Mouse (Mus musculus): ENCODE measurements around the gene Hist1h4b.
"Not testable (repeated sequence)": the region's sequence is repeated elsewhere in the genome, so short reads cannot be mapped to it uniquely, and the experiment has no call there.

The Hist1h4b gene

GRCm38 (mm10) chr13:23755000-23755399 lies 1.8 kb upstream of the Hist1h4b start:
- DNase-seq (ENCODE audit: low read depth in 2 of 2, low spot score in 2 of 2), result no peak

DNA sequence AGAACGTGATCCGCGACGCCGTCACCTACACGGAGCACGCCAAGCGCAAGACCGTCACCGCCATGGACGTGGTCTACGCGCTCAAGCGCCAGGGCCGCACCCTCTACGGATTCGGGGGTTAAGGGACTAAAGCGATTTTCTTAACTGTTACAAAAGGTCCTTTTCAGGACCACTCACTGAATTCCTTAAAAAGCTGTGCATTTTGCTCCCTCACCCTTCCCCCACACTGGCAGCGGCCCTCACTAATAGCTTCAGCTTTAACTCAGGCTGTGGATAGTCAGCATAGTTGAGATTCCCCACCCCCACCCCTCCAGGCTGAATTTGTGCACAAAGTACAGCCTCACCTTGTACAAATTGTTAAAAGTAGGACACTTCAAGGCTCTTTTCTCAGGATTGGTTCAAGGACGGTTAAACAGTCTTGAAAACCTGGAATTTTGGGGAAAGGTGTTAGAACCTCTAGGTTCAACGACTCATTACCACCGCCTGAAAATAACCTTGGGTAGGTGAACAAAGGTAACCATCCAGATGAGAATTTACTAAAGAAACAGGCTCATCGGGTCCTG lies 479 bp downstream of the Hist1h4b start:
- DNase-seq (ENCODE audit: low read depth in 2 of 2, low spot score in 2 of 2), result no peak

- no peak for DNase-seq (ENCODE audit: low read depth in 2 of 2, low spot score in 2 of 2)
Measured at GRCm38 (mm10) chr13:23757921-23758320, 1.1 kb downstream of the Hist1h4b start.

- DNase-seq (ENCODE audit: low read depth in 2 of 2, low spot score in 2 of 2), result no peak
Measured at GRCm38 (mm10) chr13:23759251-23759771, 2.5 kb downstream of the Hist1h4b start.

DNA sequence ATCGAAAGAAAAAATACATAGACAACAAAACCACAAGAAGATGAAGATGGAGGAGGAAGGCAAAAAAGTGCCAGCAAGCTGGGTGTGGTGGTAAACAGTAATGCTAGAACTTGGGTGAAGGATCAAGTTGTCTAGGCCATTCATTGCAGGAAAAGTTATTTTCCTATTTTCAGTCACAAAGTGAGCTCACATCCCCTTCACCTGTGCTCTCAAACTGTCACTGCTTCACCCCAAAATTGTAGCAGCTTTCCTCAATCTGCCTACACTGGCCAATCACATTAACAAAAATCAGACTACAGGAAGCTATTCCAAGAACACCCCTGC lies 3.1 kb downstream of the Hist1h4b start:
- no peak for DNase-seq (ENCODE audit: low read depth in 2 of 2, low spot score in 2 of 2)

- DNase-seq (ENCODE audit: low read depth in 2 of 2, low spot score in 2 of 2), result peak in 1 of 2 experiments; percentile 36
Measured at GRCm38 (mm10) chr13:23760240-23760971, 3.6 kb downstream of the Hist1h4b start.

DNA sequence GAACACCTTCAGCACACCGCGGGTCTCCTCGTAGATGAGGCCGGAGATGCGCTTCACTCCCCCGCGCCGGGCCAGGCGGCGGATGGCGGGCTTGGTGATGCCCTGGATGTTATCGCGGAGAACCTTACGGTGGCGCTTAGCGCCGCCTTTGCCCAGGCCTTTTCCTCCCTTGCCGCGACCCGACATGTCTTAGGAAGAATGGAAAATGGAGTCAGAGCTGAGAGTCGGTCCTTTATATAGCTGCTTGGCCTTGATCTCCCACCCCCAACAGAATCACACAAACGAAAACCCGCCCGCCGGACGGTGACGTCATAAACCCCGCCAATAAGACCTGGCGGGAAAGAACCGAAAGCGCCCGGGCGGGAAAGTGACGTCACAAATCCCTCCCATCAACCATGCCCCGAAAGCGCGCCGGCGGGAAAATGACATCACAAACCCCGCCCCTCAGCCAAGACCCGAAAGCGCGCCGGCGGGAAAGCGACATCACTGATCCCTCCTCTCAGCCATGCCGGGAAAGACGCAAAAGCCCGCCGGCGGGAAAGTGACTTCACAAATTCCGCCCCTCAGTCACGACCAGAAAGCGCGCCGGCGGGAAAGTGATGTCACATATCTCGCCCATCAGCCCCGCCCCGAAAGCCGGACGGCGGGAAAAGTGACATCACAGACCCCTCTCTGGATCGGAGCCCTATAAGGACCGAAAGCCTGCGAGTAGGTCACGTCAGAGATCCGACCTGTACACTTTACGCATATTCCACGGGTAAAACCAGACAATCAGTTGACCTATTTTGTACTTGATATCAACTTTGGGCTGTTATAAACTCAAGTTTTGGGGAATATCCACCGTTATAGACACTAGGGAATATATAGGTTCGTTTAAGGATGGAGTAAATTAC lies 4.4 kb downstream of the Hist1h4b start, which contains the start of gene Hist1h4a:
Gene Hist1h4a, minus strand, starts transcription at position 259 of the 893 bp plus-strand sequence.
- DNase-seq (ENCODE audit: low read depth in 2 of 2, low spot score in 2 of 2), result peak; percentile 97 to 99

- peak; percentile 52 for DNase-seq (ENCODE audit: low read depth in 2 of 2, low spot score in 2 of 2)
Measured at GRCm38 (mm10) chr13:23761871-23762821, 5.3 kb downstream of the Hist1h4b start, which contains the start of gene Hist1h3a. TSS of gene Hist1h3a (minus strand) at chr13:23762386.

DNA sequence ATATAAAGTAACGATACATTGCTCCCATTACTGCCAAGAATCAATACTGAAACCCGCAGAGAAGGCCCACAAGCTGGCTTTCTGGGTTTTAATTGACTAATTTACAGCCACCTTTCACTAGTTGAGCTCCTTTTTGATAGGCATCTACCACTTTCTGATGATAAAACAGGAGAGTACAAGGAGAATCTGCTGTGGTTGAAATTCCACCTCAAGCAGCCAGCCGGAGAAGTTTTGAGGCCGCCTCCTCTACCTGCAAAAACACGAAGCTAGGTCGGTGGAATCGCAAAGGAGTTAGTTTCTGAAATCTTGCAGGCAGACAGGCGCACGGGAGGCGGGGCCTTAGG lies 6.4 kb downstream of the Hist1h4b start:
- no peak for DNase-seq (ENCODE audit: low read depth in 2 of 2, low spot score in 2 of 2)

DNA sequence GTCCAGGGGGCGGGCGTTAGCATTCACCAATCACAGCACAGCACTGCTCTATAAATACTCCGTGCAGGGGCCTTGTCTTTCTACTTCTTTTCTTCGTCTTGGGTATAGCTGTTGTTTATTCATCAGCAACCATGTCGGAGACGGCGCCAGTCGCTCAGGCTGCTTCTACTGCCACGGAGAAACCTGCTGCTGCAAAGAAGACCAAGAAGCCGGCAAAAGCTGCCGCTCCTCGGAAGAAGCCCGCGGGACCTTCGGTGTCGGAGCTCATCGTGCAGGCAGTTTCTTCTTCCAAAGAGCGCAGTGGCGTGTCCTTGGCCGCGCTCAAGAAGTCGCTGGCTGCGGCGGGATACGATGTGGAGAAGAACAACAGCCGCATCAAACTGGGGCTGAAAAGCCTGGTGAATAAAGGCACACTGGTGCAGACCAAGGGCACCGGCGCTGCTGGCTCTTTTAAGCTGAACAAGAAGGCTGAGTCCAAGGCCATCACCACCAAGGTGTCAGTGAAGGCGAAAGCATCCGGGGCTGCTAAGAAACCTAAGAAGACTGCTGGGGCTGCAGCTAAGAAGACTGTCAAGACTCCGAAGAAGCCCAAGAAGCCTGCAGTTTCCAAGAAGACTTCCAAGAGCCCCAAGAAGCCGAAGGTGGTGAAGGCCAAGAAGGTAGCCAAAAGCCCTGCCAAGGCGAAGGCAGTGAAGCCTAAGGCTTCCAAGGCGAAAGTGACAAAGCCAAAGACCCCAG lies 6.9 kb downstream of the Hist1h4b start, which contains the start of gene Hist1h1a:
Gene Hist1h1a, plus strand, starts transcription at position 81 of the 738 bp plus-strand sequence.
- DNase-seq (ENCODE audit: low read depth in 2 of 2, low spot score in 2 of 2), result peak; percentile 67 to 76

GRCm38 (mm10) chr13:23764324-23765171 lies 7.7 kb downstream of the Hist1h4b start:
- DNase-seq (ENCODE audit: low read depth in 2 of 2, low spot score in 2 of 2), result no peak

DNA sequence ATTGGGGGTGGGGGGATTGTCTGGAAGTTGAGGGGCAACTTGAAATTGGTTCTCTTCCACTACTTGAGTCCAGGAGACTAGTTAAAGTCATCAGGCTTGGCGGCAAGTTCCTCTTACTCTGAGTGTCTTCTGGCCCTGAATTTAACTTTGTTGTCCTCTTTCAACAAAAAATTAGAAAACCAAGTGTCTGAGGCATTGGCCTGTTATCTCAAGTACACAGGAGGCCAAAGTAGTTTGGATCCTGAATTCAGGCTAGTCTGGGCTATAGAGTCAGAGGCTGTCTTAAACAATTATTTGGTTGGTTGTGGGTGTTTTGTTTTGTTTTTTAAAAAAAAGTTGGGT lies 8.3 kb downstream of the Hist1h4b start:
- no peak for DNase-seq (ENCODE audit: low read depth in 2 of 2, low spot score in 2 of 2)

DNA sequence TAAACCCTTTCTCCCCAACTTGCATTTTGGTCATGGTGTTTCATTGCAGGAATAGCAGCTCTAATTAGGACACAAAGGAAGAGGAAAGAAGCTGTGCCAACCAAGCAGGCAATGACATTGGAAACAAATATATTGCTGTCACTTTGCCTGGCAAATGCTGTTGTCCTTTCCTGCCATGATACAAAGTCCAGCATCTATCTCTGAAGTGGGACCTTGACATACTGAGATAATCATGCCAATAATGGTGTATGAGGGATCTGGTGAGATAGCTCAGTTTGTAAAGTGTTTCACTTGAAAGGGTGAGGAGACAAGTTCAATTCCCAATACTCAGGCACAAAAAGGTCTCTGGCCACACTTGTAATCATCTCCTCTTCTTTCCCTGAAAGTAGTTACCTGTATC lies 10.0 kb downstream of the Hist1h4b start:
- DNase-seq (ENCODE audit: low read depth in 2 of 2, low spot score in 2 of 2), result no peak

- DNase-seq (ENCODE audit: low read depth in 2 of 2, low spot score in 2 of 2), result no peak
Measured at GRCm38 (mm10) chr13:23768834-23769397, 12.1 kb downstream of the Hist1h4b start.

DNA sequence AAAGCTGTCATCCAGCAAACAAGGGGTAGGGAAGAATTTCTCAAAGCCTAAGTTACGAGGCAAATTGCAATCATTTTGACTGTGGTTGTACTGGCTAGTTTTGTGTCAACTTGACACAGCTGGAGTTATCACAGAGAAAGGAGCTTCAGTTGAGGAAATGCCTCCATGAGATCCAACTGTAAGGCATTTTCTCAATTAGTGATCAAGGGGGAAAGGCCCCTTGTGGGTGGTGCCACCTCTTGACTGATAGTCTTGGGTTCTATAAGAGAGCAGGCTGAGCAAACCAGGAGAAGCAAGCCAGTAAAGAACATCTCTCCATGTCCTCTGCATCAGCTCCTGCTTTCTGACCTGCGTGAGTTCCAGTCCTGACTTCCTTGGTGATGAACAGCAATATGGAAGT lies 12.8 kb downstream of the Hist1h4b start, which contains the start of gene Trim38:
Gene Trim38, plus strand, starts transcription at position 301 of the 400 bp plus-strand sequence.
- DNase-seq (ENCODE audit: low read depth in 2 of 2, low spot score in 2 of 2), result not testable (repeated sequence)

GRCm38 (mm10) chr13:23772561-23773313 lies 15.9 kb downstream of the Hist1h4b start:
- DNase-seq (ENCODE audit: low read depth in 2 of 2, low spot score in 2 of 2), result no peak

DNA sequence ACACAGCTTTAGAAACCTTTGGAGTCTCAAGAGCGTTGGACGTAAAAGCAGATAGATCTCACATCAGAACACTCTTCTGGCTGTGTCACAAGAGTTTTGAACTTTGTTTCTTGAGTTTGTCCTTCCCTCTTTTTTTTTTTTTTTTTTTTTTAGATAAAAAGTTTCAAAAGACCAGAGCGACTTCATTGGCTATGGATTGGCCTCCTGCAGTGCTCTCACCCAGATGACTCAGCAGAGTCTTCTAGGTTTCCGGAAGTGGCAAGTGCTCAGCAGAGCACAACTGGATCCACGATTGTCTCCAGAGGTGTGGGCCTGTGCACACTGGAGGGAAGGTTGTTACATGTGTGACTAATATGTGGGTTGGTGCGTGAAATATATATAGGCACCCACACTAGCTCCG lies 21.5 kb downstream of the Hist1h4b start:
- no peak for DNase-seq (ENCODE audit: low read depth in 2 of 2, low spot score in 2 of 2)

- no peak for DNase-seq (ENCODE audit: low read depth in 2 of 2, low spot score in 2 of 2)
Measured at GRCm38 (mm10) chr13:23779025-23779424, 22.2 kb downstream of the Hist1h4b start.

Measured in CD8-positive naive resting alpha-beta T cell, adult 2 months (primary cell).